Mouse (Mus musculus) fat pad, adult 2 months (tissue): Measurements from ENCODE around the gene Kif13a.
A peak's percentile ranks its signal among the peaks of the same experiment; 100 is the strongest.

Experiments used
- DNase-seq: peaks from one replicate; pipeline ENCODE4 v3.0.0-alpha.2; 2011; ENCODE audit warnings: low read depth, low spot score; ENCODE audit errors: extremely low read depth

Kif13a gene

DNA sequence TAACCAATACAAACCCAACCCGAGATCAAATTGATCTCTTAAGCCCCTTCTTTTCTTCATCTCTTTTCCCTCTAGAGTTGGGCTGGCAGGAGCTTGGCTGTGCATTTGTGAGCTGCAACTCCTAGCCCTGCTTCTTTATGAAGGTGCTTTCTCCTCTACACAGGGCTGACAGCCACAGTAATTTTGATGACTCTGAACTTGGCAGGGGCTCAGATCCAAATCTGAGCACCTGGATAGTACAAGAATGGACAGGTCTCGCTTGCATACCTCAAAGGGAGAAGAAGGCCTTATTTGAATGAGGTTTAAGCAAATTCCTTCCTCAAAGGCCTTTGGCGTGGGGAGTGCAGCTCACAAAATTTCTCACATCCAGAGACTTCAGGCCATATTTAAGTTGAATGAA is 88.0 kb downstream of the Kif13a start:
- peak; percentile 56 for DNase-seq

DNA sequence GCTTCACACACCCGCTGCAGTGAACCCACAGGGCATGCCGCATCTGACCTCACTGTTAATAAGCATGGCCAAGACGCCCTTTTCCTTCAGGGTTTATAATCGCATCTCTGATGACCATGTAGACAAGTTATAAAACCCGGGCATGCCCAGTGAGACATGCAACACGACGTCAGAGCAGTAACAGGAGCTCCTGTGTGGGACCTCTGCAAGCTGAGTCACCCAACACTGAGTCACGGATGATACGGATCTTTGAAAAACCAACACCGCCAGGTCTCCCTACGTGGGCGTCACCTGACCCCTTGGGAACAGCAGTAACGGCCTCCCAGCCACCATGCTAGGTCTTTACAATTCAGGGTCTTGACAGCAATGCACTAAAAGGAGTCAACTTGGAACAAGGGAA is 89.0 kb downstream of the Kif13a start:
- DNase-seq = no peak

DNA sequence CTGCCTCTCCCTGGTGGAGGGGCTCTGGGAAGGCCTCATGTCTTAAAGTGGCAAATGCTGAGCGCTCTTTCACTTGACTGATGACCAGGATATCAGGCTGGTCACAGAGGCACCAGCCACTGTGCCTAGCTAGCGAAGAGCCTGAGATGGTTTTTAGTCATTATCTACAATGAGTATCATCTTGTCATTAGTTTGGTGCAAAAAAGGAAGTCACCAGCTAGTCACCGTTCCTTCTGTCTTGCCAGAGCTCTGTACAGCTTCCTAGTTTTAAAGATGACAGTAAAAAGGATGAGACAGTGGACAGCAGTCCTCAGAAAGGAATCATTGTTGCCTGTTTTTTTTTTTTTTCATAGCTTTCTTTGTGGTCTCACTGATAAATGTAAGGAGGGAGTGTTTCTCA is 90.4 kb downstream of the Kif13a start:
- no peak for DNase-seq

DNA sequence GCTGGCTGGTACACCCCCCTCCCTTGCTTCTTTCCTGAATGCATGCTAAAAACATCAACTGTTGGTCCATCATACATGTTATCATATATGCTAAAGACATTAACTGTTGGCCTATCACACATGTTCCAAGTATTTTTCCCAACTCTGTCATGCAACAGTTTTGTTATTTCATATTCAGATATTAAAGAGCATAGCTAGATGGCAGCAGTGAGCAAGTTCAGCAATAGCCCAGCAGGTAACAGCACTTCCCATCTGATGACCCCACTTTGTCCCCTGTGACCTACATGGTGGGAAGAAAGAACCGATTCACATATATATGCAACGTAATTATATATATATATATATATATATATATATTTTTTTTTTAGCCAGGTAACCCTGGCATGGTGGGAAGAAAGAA is 91.1 kb downstream of the Kif13a start:
- DNase-seq = no peak

DNA sequence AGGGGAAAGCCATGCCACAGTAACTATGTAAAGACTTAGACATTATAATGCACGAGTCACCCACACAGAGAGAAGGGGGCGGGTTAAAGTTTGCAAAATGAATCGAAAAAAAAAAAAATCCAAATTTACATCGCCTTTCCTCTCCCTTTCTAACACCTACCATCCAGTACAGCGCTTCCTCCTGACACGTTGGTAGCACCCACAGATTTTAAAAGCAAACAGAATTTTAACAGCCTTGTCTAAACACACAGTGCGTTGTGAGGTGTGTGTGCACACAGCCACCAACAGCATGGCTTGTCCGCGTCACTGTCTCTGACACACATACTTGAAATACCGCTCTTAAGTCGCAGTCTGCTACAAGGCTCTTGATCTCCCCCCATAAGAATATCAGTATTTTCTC is 94.3 kb downstream of the Kif13a start:
- DNase-seq = no peak

DNA sequence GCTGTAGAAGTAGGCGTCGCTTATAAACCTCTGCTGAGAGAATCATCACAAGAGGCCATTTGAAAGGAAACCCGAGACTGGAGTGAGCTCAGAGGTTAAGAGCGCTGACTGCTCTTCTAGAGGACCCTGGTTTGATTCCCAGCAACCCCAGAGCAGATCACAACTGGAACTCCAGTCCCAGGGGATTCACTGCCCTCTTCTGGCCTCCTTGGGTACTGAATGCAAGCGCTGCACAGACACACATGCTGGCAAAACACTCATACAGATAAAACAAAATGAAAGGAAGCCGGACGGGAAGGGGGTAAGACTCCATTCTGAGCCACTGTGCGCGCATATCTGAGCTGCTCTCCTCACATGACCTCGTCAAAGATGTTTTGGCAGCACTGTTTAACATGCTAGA is 94.9 kb downstream of the Kif13a start:
- DNase-seq = no peak

DNA sequence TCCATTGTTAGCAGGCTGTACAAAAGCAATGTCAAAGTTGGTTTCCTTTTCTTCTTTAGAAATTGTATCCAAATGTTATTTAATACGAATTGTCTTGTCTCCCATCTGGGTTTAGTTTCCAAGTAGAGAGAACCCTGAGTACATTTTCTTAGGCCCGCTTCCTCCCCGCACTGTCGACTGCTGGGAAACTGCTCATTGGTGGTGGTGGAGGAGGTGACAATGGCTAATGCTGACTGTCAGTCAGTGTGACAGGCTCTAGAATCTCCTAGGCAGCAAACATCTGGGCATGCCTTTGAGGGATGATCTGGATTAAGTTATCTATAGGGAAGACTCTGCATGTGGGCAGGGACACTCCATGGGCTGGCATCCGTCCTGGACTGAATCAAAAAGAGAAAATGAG is 96.1 kb downstream of the Kif13a start:
- DNase-seq = no peak

DNA sequence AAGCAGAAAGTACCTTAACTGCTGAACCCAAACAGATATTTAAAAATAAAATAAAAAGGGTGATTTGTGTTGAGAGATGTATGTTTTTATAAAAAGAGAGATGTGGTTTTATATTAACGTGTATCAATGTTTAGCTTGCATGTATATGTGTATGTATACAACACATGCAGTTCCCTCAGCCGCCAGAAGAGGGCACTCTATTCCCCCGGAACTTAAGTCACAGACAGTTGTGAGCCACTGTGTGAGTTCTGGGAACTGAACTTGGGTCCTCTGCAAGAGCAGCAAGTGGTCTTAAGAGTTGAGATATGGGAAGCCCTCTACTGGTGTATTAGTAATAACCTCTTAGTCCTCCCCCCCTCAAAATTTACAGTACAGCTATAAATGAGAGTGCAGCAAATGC is 96.7 kb downstream of the Kif13a start:
- DNase-seq = no peak

DNA sequence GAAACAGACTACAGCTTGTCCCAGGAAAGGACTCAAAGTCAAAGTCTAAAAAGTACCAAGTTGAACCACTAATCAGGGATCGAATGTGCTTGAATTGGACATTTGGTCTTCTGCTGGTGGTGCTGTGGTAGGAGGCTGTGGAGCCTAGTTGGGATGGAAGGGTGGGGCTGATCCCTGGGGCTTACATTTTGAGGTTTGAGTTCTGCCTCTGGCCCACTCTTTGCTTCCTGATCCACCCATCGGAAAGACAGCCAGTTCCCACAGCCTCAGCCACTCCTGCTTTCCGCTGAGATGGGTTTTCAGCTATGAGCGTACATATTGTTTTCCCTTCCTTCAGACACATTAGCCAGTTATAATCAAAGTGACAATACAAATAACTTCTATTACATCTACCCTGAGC is 106.4 kb downstream of the Kif13a start:
- DNase-seq = no peak

DNA sequence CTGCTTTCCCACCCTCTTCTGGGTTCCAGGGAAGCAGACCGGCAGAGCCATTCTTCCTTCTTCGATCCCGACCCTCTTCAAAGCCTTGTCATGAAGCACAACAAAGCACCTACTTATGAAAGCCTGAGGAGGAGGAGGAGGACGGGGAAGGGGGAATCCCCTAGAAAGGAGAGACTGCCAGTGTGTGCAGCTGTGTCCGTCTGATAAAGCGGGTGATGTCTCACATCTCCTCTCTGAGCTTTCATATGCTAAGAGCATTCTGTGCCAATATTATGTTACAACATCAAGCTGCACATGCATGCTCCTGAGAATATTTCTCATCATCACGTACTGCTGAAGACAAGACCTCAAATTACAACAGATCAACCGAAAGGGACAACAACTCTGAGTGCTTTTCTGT is 107.5 kb downstream of the Kif13a start:
- no peak for DNase-seq

DNA sequence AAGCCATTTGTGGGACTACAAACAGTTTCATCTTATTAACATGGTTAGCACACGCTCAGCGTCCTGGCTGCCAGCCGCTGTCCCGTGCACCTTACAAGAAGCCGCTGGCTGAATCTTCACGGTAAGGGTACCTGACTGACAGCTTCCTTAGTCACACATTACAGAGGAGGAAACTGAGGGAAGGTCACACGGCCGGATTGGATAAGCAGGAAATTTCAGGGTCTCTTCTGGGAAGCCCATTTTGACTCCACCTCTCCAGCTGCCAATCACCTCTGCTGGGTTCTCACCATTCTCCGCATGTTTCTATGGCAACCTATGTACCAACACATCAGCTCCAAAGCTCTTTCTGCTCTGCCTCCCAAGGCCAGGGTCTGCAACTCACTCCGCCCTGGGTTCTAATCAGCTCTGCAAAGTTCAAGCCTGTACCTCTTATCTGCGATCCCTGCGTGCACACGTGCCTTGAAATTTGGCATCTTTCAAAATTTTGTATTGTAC is 109.9 kb downstream of the Kif13a start:
- DNase-seq = no peak

DNA sequence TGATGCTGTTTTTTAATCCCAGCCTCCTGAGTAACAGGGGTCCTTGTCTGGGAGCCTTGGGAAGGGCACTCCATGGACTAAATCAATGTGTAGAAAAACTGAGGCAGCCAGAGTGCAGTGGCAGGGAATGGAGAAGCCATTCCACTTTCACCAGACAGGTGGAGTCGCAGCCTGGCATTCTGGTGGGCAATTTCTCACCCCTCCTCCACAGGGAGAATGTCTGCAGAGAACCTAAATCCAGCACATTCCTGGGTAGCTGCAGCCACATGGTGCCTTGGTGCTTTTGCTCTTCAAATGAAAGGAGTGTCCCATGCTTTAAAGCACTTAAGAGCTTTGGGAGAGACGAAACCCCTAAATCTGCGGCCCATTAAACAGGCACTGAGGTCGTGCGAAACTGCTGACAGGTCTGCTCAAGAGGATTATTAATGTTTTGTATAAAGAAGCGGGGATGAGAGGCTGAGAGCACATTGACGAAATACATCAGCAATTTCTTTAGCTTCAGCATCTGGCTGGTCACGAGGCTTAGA is 110.4 kb downstream of the Kif13a start:
- DNase-seq = no peak

DNA sequence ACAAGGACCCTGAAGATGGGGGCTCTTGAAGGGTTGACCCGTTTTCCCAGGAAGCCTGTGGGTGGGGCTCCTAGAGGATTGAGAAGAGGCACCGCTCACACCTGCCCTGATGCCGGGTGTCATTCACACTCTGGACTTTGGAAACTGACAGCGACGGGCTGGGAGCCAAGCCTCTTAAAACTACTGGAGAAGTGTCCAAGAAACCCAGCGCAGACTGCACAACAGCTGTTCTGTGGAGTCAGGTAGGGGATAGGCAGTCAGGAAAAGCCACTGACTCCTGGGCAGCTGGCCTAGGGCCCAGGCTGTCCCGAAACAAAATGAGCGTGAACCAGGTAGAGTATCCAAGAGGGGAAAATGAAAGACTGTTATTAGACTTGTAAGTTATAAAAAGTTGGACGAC is 111.3 kb downstream of the Kif13a start:
- no peak for DNase-seq

DNA sequence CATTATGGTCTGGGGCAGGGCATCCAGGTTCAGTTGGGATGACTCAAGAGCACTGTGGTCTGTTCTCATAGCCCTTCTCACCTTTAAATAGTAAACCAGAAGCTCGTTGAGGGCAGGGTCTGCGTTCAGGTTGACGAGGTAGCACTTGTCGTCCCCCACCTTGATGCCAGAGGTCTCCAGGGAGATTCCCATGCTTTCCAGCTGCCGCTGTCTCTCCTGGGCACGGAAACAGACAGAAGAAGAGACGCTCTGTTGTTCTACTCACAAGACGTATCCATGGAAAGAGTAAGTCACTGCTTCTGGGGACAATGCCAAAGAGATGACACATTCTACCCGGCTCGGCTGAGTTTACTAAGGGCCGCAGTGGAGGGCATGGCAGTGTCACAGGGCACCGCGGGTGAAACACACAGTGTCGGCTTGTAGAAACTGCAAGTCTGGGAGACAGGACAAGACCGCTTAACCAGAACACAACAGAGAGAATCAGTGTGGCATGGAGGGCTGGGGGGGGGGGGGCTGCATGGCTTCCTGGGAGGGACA is 117.0 kb downstream of the Kif13a start:
- DNase-seq = no peak

DNA sequence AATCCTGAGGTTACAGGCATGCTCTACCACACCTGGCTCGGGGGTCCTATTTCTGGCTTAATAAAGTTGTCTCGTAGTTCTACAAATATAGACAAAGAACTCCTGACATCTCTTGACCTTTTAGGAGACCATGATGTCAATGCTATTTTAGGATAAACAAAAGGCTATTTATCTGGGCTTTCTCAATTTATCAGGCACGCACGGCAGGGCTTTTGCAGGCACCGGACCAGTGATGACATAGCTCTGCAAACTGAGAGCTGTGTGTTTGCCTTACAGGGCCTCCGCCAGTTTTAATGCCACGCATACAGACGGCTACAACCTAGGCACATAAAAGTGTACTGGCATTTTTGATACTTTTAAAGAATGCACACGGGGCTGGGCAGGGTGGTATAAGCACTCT is 118.0 kb downstream of the Kif13a start:
- DNase-seq = no peak

DNA sequence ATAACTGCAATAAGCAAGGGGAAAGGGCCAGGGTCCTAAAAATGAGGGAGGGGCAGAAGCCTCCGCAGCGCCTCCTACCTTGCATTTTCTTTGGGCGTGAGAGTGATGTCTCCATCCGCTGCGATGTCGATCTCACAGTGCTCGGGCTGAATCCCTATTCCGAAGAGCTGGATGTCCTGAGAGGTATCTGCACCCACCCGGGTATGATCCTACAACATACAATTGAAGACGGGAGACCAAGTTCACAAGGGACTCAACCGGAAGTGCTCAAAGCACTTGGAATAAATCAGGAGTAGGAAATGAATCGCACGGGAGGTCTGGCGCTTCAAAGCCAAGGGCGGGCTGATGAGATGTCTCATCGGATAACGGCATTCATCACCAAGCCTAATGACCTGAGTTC is 119.1 kb downstream of the Kif13a start:
- no peak for DNase-seq

DNA sequence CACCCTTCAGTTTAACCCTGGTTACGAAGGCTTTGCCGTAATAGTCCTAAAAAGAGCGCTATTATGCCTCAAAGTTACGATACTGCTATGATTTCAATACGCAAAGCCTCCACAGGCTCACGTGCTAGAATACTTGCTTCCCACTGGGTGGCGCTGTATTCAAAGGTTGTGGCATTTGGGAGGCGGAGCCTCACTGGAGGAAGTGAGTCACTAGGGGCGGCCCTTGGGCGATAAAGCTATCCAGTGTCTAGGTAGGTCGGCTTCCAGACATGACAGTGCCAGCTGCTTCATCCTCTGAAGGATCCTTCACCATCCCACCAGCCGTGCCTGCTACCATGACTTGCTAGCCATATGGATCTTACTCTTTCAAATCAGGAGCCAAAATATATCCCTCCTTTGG is 119.6 kb downstream of the Kif13a start:
- DNase-seq = no peak

DNA sequence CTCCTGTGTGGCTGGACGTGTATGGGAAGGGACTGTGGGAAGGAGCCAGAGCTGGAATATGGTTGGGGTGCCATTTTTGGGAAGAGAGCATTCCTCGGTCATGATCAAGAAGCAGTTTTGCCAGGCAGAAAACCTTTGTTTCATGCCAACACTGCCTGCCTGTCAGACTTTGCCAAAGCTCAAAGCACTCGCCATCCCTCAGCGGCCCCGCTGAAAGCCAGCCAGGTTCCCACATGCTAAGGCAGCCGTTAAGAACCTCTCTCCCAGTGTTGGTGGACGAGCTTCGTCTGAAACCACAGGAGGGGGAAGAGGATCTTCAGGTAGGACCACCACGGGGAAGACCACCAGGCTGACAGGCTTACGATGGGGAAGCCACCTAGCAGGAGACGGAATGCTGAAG is 121.8 kb downstream of the Kif13a start:
- no peak for DNase-seq

DNA sequence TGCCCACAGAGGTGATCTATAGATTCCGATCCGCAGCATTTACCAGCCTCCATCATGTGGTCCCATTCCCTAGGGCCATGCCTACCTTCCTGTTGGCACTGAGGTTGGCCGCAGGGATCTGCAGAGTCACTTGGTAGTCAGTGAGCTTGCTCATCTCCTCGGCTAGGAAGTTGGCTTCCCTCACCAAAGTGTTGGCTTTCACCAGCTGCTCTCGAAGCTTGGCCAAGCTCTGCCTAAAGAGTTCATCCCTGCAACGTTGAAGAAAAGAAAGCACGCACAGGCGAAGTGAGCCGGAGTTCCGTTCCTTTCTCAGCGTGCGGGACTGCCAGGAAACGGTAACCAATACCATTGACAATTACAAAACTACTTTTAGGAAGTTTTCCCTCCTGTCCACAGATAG is 128.5 kb downstream of the Kif13a start:
- no peak for DNase-seq

DNA sequence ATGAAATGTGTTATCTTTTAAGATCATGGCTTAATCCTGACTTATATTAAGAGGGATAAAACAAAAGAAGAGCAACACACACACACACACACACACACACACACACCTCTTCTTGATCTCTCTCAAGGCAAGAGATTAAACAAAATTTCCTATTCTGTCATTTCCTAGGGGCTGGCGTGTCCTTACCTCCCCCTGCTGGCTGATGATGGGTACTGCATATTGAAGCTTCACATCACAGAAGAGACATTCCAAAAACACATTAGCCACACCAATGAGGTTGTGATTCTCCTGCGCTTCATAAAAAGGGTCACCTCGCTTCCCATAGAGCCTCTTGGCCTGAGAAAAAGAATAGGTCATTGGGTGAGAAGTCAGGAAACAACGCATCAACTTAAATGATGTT is 131.5 kb downstream of the Kif13a start:
- no peak for DNase-seq

DNA sequence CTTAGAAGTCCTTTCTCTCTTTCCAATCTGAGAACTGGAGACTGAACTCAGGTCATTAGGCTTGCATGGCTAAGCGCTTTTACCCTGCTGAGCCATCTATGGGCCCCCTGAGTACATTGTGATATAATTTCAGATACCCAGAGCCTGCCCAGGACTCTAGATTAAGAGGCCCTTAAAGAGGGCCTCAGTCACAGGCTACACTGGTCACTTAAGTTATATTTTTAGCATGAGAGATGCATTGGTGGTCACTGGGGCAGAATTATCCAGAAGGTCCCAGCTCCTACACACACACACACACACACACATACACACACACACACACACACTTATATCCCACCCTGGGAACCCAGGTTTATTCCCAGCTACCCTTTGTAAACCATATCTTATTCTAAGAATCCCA is 133.3 kb downstream of the Kif13a start:
- no peak for DNase-seq

DNA sequence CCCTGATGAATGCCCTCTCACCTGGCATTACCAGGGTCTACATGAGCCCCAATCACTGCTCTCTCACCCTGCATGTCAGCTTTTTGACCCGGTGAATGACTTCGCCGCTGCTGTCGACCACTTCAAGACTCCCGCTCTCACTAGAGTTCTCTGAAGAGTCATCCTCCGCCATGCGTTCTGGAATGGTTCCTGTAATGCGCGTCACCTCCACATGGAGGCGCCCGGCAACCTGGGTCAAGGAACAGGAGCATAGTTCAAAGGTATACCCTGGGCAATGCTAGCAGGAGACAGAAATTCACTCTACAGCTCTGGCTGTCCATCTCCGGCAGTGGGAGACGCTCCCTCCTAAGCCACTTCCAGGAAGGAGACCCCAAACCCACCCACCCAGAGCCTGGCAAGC is 135.8 kb downstream of the Kif13a start:
- no peak for DNase-seq

DNA sequence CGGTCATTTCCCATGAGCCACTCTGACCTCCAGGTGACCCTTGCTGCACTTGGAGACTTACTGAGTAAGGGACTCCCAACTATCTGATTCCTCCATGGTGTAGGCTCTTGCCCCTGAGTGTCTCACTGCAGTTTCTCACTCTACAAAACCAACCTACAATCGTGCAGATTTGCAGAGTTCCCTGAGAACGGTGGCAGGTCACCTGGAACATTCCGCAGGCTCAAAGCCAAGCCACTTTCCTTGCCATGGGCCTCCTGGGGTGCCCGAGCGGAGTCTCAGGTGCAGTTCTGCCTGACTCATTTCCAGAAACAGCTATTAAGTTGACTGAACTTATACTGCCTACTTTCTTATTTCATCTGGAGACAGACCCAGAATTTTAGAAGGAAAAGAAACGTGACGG is 141.2 kb downstream of the Kif13a start:
- DNase-seq = no peak

DNA sequence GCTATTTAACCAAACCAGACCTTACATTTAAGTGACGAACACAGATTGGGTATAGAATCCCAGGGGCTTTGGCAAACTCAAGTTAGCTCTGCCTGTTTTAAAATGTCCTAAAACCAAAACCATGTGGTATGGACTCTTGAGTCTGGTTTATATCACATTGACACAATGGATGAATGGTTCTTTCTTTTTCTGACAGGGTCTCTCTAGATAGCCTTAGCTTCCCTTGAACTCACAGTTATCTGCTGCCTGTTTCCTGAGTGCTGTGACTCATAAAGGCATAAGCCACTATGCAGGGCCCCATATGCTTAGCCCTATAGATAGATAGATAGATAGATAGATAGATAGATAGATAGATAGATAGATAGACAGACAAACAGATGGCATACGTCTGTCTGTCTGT is 142.8 kb downstream of the Kif13a start:
- DNase-seq = no peak
